Mouse (Mus musculus): Measurements from ENCODE around the gene Pgm2l1.

GRCm38 (mm10) chr7:100283298-100283697 is 56.1 kb downstream of the Pgm2l1 start:
- TF ChIP-seq CHD2 (IDR thresholded peaks at IDR 0.05; ENCODE audit: low read length): no peak
- TF ChIP-seq POLR2A (IDR thresholded peaks at IDR 0.05; ENCODE audit: control insufficient read depth in 1 of 2, insufficient read depth in 1 of 2, low read depth in 1 of 2, low read length in 2 of 2, poor library complexity in 1 of 2): no peak
- no peak for TF ChIP-seq CTCF (IDR thresholded peaks at IDR 0.05 in 2 of 3, conservative IDR thresholded peaks at IDR 0.05 in 1 of 3; ENCODE audit: control insufficient read depth in 1 of 3, insufficient read depth in 1 of 3, low read depth in 2 of 3, low read length in 3 of 3, poor library complexity in 1 of 3, severe bottlenecking in 1 of 3)
- TF ChIP-seq TAL1 (IDR thresholded peaks at IDR 0.05; ENCODE audit: low read length): no peak

All from MEL (cell line).